Mouse (Mus musculus): ENCODE data around the gene Itpkb. TPM values are rescaled to one million over a fixed set of nuclear protein-coding genes. Genes with fewer than 3 reads are reported as not detected.
A peak's percentile ranks its signal among the peaks of the same experiment; 100 is the strongest.

Itpkb gene
- total and polyA plus RNA-seq, 3 experiments: 4.2 to 14.4 (median 10.6) TPM

DNA sequence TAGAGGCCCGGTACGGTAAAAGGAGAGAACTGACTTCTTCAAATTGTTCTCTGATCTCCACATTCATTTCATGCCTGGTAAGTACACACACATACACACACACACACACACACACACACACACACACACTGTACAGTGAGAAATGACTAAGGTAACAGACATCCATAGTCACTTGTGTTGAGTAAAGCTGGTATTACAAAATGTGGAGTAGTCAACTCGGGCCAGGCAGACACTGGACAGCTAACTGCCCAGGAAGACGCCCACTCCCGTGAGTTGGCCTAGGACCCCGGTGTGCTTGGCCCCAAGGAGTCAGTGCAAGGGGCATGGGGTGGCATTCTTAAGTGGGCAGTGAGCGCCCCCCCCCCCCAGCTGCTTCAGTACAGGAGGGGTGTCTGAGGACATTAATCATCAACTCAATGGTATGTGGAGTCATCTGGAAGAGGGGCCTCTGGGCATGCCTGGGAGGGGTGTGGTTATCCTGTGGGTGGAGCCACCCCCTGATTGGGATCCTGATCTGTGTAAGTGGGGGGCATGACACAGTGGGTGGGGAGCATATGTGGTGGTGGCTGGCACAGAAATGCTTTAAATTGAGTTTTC lies 41.3 kb upstream of the Itpkb start:
- in situ Hi-C loops (cut with MboI; ENCODE audit: low pct_ligation_motif_present, low pct_unique_long_range_greater_than_20kb, low sequenced_read_pairs): no loop called here
- Histone ChIP-seq H3K36me3 (replicated peaks in 1 of 2; ENCODE audit: control insufficient read depth in 1 of 2, insufficient read depth in 1 of 2, low read length in 1 of 2) (no peaks in the 10 kb centered on the region), H3K4me3 (replicated peaks in 1 of 3; ENCODE audit: low read depth in 2 of 3, low read length in 2 of 3, poor library complexity in 1 of 3) (no peak overlapping the region), H3K79me2 (replicated peaks; ENCODE audit: control insufficient read depth, extremely low read depth, insufficient read depth, poor library complexity, severe bottlenecking) (no peaks in the 10 kb centered on the region), H3K4me2 (ENCODE audit: insufficient read depth, low read depth, poor library complexity, severe bottlenecking) (no peak overlapping the region), H3K4me1 (ENCODE audit: control insufficient read depth in 1 of 2, insufficient read depth in 2 of 2) (peaks cover 14 to 47% of the 10 kb centered on the region in 2 experiments), H3K9ac (ENCODE audit: insufficient read depth, low read depth) (no peak overlapping the region), H3K9me3 (replicated peaks; ENCODE audit: low read length) (no peaks in the 10 kb centered on the region), H3K27ac (ENCODE audit: insufficient read depth, low read depth) (no peak overlapping the region), H3K27me3 (replicated peaks) (no peaks in the 10 kb centered on the region)
- TF ChIP-seq USF1 (IDR thresholded peaks at IDR 0.05; ENCODE audit: low read depth, low read length) (no peak), IRF4 (IDR thresholded peaks at IDR 0.05; ENCODE audit: low read depth, low read length) (0 out of 2 replicates have a peak, but pooled peaks have one; percentile 8)
- dilution Hi-C loops (cut with MboI; ENCODE audit: extremely low pct_ligation_motif_present, extremely low pct_unique_long_range_greater_than_20kb, low sequenced_read_pairs): no loop called here
- DNase-seq (ENCODE audit: extremely low read depth): no peak

GRCm38 (mm10) chr1:180289788-180290187 lies 40.5 kb upstream of the Itpkb start:
- in situ Hi-C loops (cut with MboI; ENCODE audit: low pct_ligation_motif_present, low pct_unique_long_range_greater_than_20kb, low sequenced_read_pairs): no loop called here
- DNase-seq (ENCODE audit: extremely low read depth): no peak
- H3K4me3 ChIP-seq (replicated peaks in 1 of 3; ENCODE audit: low read depth in 2 of 3, low read length in 2 of 3, poor library complexity in 1 of 3): no peak overlapping the region
- H3K27ac ChIP-seq (ENCODE audit: insufficient read depth, low read depth): no peak overlapping the region
- no peaks in the 10 kb centered on the region for H3K36me3 ChIP-seq (replicated peaks in 1 of 2; ENCODE audit: control insufficient read depth in 1 of 2, insufficient read depth in 1 of 2, low read length in 1 of 2)
- peaks cover 8 to 38% of the 10 kb centered on the region in 2 experiments for H3K4me1 ChIP-seq (ENCODE audit: control insufficient read depth in 1 of 2, insufficient read depth in 2 of 2)
- H3K4me2 ChIP-seq (ENCODE audit: insufficient read depth, low read depth, poor library complexity, severe bottlenecking): no peak overlapping the region
- H3K27me3 ChIP-seq (replicated peaks): no peaks in the 10 kb centered on the region
- H3K9ac ChIP-seq (ENCODE audit: insufficient read depth, low read depth): no peak overlapping the region
- no peaks in the 10 kb centered on the region for H3K79me2 ChIP-seq (replicated peaks; ENCODE audit: control insufficient read depth, extremely low read depth, insufficient read depth, poor library complexity, severe bottlenecking)
- no peaks in the 10 kb centered on the region for H3K9me3 ChIP-seq (replicated peaks; ENCODE audit: low read length)
- TF ChIP-seq MAFK (IDR thresholded peaks at IDR 0.05; ENCODE audit: insufficient replicate concordance, low read length): no peak
- no peak for TF ChIP-seq CTCF (conservative IDR thresholded peaks at IDR 0.05 in 1 of 2, IDR thresholded peaks at IDR 0.05 in 1 of 2; ENCODE audit: low read depth in 2 of 2, low read length in 2 of 2)
- TF ChIP-seq SIN3A (IDR thresholded peaks at IDR 0.05; ENCODE audit: low read length): no peak
- dilution Hi-C loops (cut with MboI; ENCODE audit: extremely low pct_ligation_motif_present, extremely low pct_unique_long_range_greater_than_20kb, low sequenced_read_pairs): no loop called here

- no peak overlapping the region for H3K27ac ChIP-seq (ENCODE audit: insufficient read depth, low read depth)
- no peaks in the 10 kb centered on the region for H3K36me3 ChIP-seq (replicated peaks in 1 of 2; ENCODE audit: control insufficient read depth in 1 of 2, insufficient read depth in 1 of 2, low read length in 1 of 2)
- no peak overlapping the region for H3K4me2 ChIP-seq (ENCODE audit: insufficient read depth, low read depth, poor library complexity, severe bottlenecking)
- no peaks in the 10 kb centered on the region for H3K9me3 ChIP-seq (replicated peaks; ENCODE audit: low read length)
- H3K4me3 ChIP-seq (replicated peaks in 1 of 3; ENCODE audit: low read depth in 2 of 3, low read length in 2 of 3, poor library complexity in 1 of 3): no peak overlapping the region
- no peak overlapping the region for H3K9ac ChIP-seq (ENCODE audit: insufficient read depth, low read depth)
- no peak for DNase-seq (ENCODE audit: extremely low read depth)
- in situ Hi-C loops (cut with MboI; ENCODE audit: low pct_ligation_motif_present, low pct_unique_long_range_greater_than_20kb, low sequenced_read_pairs): no loop called here
- dilution Hi-C loops (cut with MboI; ENCODE audit: extremely low pct_ligation_motif_present, extremely low pct_unique_long_range_greater_than_20kb, low sequenced_read_pairs): no loop called here
- H3K4me1 ChIP-seq (ENCODE audit: control insufficient read depth in 1 of 2, insufficient read depth in 2 of 2): peaks cover 8 to 38% of the 10 kb centered on the region in 2 experiments
- no peaks in the 10 kb centered on the region for H3K27me3 ChIP-seq (replicated peaks)
- H3K79me2 ChIP-seq (replicated peaks; ENCODE audit: control insufficient read depth, extremely low read depth, insufficient read depth, poor library complexity, severe bottlenecking): no peaks in the 10 kb centered on the region
- peak; percentile 85 for TF ChIP-seq BHLHE40 (IDR thresholded peaks at IDR 0.05; ENCODE audit: low read depth, low read length)
- TF ChIP-seq ETS1 (conservative IDR thresholded peaks at IDR 0.05; ENCODE audit: low read depth, low read length): 0 out of 2 replicates have a peak, but pooled peaks have one; percentile 33
- no peak for TF ChIP-seq HCFC1 (IDR thresholded peaks at IDR 0.05; ENCODE audit: low read depth, low read length)
Observed at GRCm38 (mm10) chr1:180290358-180290757, 39.9 kb upstream of the Itpkb start.

All from CH12.LX (cell line).